Mouse (Mus musculus): ENCODE results near the gene Map2k5. TPM values are rescaled to one million over a fixed set of nuclear protein-coding genes. Genes with fewer than 3 reads are reported as not detected.

Gene Map2k5
- polyA plus RNA-seq (2015; fragmentation: Nextera tagmentation; extraction: Ambion mirVana): 28.4 and 29.1 TPM in 2 replicates

GRCm38 (mm10) chr9:63377270-63378142, at the start of gene Map2k5:
Gene Map2k5, minus strand, starts transcription at chr9:63377902.
- Histone ChIP-seq H3K4me3 (ENCODE audit: low read length) (peak within 1 kb of the TSS; percentile 87), H3K36me3 (ENCODE audit: control insufficient read depth, insufficient read depth) (0 out of 2 replicates have a peak, but pooled peaks cover 2% of the 10 kb centered on the region), H3K4me2 (ENCODE audit: low read depth, low read length) (peak within 1 kb of the TSS; percentile 98), H3K9me3 (replicated peaks; ENCODE audit: control insufficient read depth, low read length) (no peaks in the 10 kb centered on the region), H3K9ac (ENCODE audit: low read length) (peak within 1 kb of the TSS; percentile 92), H3K27me3 (ENCODE audit: control insufficient read depth, insufficient read depth, low read length) (no peaks in the 10 kb centered on the region), H3K27ac (ENCODE audit: low read length) (peak within 1 kb of the TSS; percentile 90), H3K4me1 (ENCODE audit: control insufficient read depth, insufficient read depth, low read length) (peaks cover 30% of the 10 kb centered on the region)
- under 1% methylated on average over 58 of the region's 58 CpGs for WGBS
- ATAC-seq (replicated peaks; ENCODE audit: extremely low read depth, insufficient read depth, low FRiP score): peak; percentile 89

GRCm38 (mm10) chr9:63421096-63421736, 43.5 kb upstream of the Map2k5 start:
- no peaks in the 10 kb centered on the region for H3K27me3 ChIP-seq (ENCODE audit: control insufficient read depth, insufficient read depth, low read length)
- H3K36me3 ChIP-seq (ENCODE audit: control insufficient read depth, insufficient read depth): no peaks in the 10 kb centered on the region
- 61% methylated on average over 9 of the region's 9 CpGs for WGBS
- H3K9me3 ChIP-seq (replicated peaks; ENCODE audit: control insufficient read depth, low read length): no peaks in the 10 kb centered on the region
- no peak for ATAC-seq (replicated peaks; ENCODE audit: extremely low read depth, insufficient read depth, low FRiP score)
- no peaks in the 10 kb centered on the region for H3K4me1 ChIP-seq (ENCODE audit: control insufficient read depth, insufficient read depth, low read length)
- no peak overlapping the region for H3K4me3 ChIP-seq (ENCODE audit: low read length)
- no peak overlapping the region for H3K9ac ChIP-seq (ENCODE audit: low read length)
- no peak overlapping the region for H3K27ac ChIP-seq (ENCODE audit: low read length)
- no peak overlapping the region for H3K4me2 ChIP-seq (ENCODE audit: low read depth, low read length)

GRCm38 (mm10) chr9:63420396-63420795, 42.7 kb upstream of the Map2k5 start:
- Histone ChIP-seq H3K27ac (ENCODE audit: low read length) (no peak overlapping the region), H3K27me3 (ENCODE audit: control insufficient read depth, insufficient read depth, low read length) (no peaks in the 10 kb centered on the region), H3K36me3 (ENCODE audit: control insufficient read depth, insufficient read depth) (no peaks in the 10 kb centered on the region), H3K9me3 (replicated peaks; ENCODE audit: control insufficient read depth, low read length) (no peaks in the 10 kb centered on the region), H3K4me2 (ENCODE audit: low read depth, low read length) (no peak overlapping the region), H3K4me1 (ENCODE audit: control insufficient read depth, insufficient read depth, low read length) (no peaks in the 10 kb centered on the region), H3K9ac (ENCODE audit: low read length) (no peak overlapping the region), H3K4me3 (ENCODE audit: low read length) (no peak overlapping the region)
- ATAC-seq (replicated peaks; ENCODE audit: extremely low read depth, insufficient read depth, low FRiP score): no peak
- 62% methylated on average over 6 of the region's 6 CpGs for WGBS

GRCm38 (mm10) chr9:63400176-63400575, 22.5 kb upstream of the Map2k5 start:
- Histone ChIP-seq H3K27ac (ENCODE audit: low read length) (no peak overlapping the region), H3K9me3 (replicated peaks; ENCODE audit: control insufficient read depth, low read length) (no peaks in the 10 kb centered on the region), H3K4me2 (ENCODE audit: low read depth, low read length) (no peak overlapping the region), H3K4me3 (ENCODE audit: low read length) (no peak overlapping the region), H3K36me3 (ENCODE audit: control insufficient read depth, insufficient read depth) (no peaks in the 10 kb centered on the region), H3K27me3 (ENCODE audit: control insufficient read depth, insufficient read depth, low read length) (no peaks in the 10 kb centered on the region), H3K9ac (ENCODE audit: low read length) (no peak overlapping the region), H3K4me1 (ENCODE audit: control insufficient read depth, insufficient read depth, low read length) (peaks cover 12% of the 10 kb centered on the region)
- 65% methylated on average over 1 of the region's 1 CpGs for WGBS
- ATAC-seq (replicated peaks; ENCODE audit: extremely low read depth, insufficient read depth, low FRiP score): no peak

- ATAC-seq (replicated peaks; ENCODE audit: extremely low read depth, insufficient read depth, low FRiP score): peak; percentile 24
- 3% methylated on average over 8 of the region's 8 CpGs for WGBS
- Histone ChIP-seq H3K27ac (ENCODE audit: low read length) (peak overlapping the region; percentile 80), H3K27me3 (ENCODE audit: control insufficient read depth, insufficient read depth, low read length) (no peaks in the 10 kb centered on the region), H3K36me3 (ENCODE audit: control insufficient read depth, insufficient read depth) (no peaks in the 10 kb centered on the region), H3K9me3 (replicated peaks; ENCODE audit: control insufficient read depth, low read length) (no peaks in the 10 kb centered on the region), H3K9ac (ENCODE audit: low read length) (peak overlapping the region; percentile 95), H3K4me3 (ENCODE audit: low read length) (peak overlapping the region; percentile 66), H3K4me1 (ENCODE audit: control insufficient read depth, insufficient read depth, low read length) (peaks cover 12% of the 10 kb centered on the region), H3K4me2 (ENCODE audit: low read depth, low read length) (peak overlapping the region; percentile 90)
Measured at GRCm38 (mm10) chr9:63399463-63399815, 21.7 kb upstream of the Map2k5 start.

- under 1% methylated on average over 74 of the region's 74 CpGs for WGBS
- peak; percentile 99 for ATAC-seq (replicated peaks; ENCODE audit: extremely low read depth, insufficient read depth, low FRiP score)
- Histone ChIP-seq H3K9me3 (replicated peaks; ENCODE audit: control insufficient read depth, low read length) (no peaks in the 10 kb centered on the region), H3K27ac (ENCODE audit: low read length) (peak within 1 kb of the TSS; percentile 98), H3K36me3 (ENCODE audit: control insufficient read depth, insufficient read depth) (no peaks in the 10 kb centered on the region), H3K9ac (ENCODE audit: low read length) (peak within 1 kb of the TSS; percentile 95), H3K4me2 (ENCODE audit: low read depth, low read length) (peak within 1 kb of the TSS; percentile 90), H3K4me3 (ENCODE audit: low read length) (peak within 1 kb of the TSS; percentile 66), H3K27me3 (ENCODE audit: control insufficient read depth, insufficient read depth, low read length) (no peaks in the 10 kb centered on the region), H3K4me1 (ENCODE audit: control insufficient read depth, insufficient read depth, low read length) (peaks cover 12% of the 10 kb centered on the region)
Measured at GRCm38 (mm10) chr9:63398611-63399462, 21.1 kb upstream of the Map2k5 start, which contains the start of gene 2300009A05Rik. Gene 2300009A05Rik, minus strand, starts transcription at chr9:63399246.

- WGBS: 65% methylated on average over 7 of the region's 7 CpGs
- ATAC-seq (replicated peaks; ENCODE audit: extremely low read depth, insufficient read depth, low FRiP score): no peak
- H3K36me3 ChIP-seq (ENCODE audit: control insufficient read depth, insufficient read depth): no peaks in the 10 kb centered on the region
- peaks cover 12% of the 10 kb centered on the region for H3K4me1 ChIP-seq (ENCODE audit: control insufficient read depth, insufficient read depth, low read length)
- H3K9me3 ChIP-seq (replicated peaks; ENCODE audit: control insufficient read depth, low read length): no peaks in the 10 kb centered on the region
- no peak overlapping the region for H3K4me3 ChIP-seq (ENCODE audit: low read length)
- H3K4me2 ChIP-seq (ENCODE audit: low read depth, low read length): no peak overlapping the region
- no peaks in the 10 kb centered on the region for H3K27me3 ChIP-seq (ENCODE audit: control insufficient read depth, insufficient read depth, low read length)
- H3K9ac ChIP-seq (ENCODE audit: low read length): no peak overlapping the region
- no peak overlapping the region for H3K27ac ChIP-seq (ENCODE audit: low read length)
Measured at GRCm38 (mm10) chr9:63395612-63396011, 17.9 kb upstream of the Map2k5 start.

- no peaks in the 10 kb centered on the region for H3K9me3 ChIP-seq (replicated peaks; ENCODE audit: control insufficient read depth, low read length)
- ATAC-seq (replicated peaks; ENCODE audit: extremely low read depth, insufficient read depth, low FRiP score): no peak
- H3K4me2 ChIP-seq (ENCODE audit: low read depth, low read length): no peak overlapping the region
- H3K4me1 ChIP-seq (ENCODE audit: control insufficient read depth, insufficient read depth, low read length): peaks cover 6% of the 10 kb centered on the region
- no peaks in the 10 kb centered on the region for H3K27me3 ChIP-seq (ENCODE audit: control insufficient read depth, insufficient read depth, low read length)
- H3K36me3 ChIP-seq (ENCODE audit: control insufficient read depth, insufficient read depth): no peaks in the 10 kb centered on the region
- H3K27ac ChIP-seq (ENCODE audit: low read length): no peak overlapping the region
- 59% methylated on average over 2 of the region's 2 CpGs for WGBS
- H3K9ac ChIP-seq (ENCODE audit: low read length): no peak overlapping the region
- no peak overlapping the region for H3K4me3 ChIP-seq (ENCODE audit: low read length)
Measured at GRCm38 (mm10) chr9:63391307-63391706, 13.6 kb upstream of the Map2k5 start.

Measured in heart, embryonic 16.5 days (tissue).